Mouse (Mus musculus) embryonic facial prominence, embryonic 14.5 days (tissue): ENCODE measurements around the gene Cdkn2aipnl. TPM values are rescaled to one million over a fixed set of nuclear protein-coding genes. Genes with fewer than 3 reads are reported as not detected.

Experiments used
- ATAC-seq: fragments of 200-750 bp; cut with Nextera tagmentation; 2 replicates; pipeline ENCODE4 v1.8.0; 2017; ENCODE audit warnings: low read depth, moderate number of reproducible peaks, moderate TSS enrichment
- DNase-seq: peaks from one replicate; pipeline ENCODE4 v3.0.0-alpha.2; 2015; ENCODE audit warnings: low spot score
- H3K27ac ChIP-seq: fragments of 300-500 bp; sonication (generic); replicated peaks from 2 replicates; pipeline ENCODE4 v1.5.1; 2014; ENCODE audit warnings: low read depth, mild to moderate bottlenecking, low read length, moderate library complexity
- H3K27me3 ChIP-seq: fragments of 300-500 bp; sonication (generic); replicated peaks from 2 replicates; pipeline ENCODE4 v1.6.1; 2014; ENCODE audit warnings: low read length; ENCODE audit not compliant: control insufficient read depth, insufficient read depth
- H3K36me3 ChIP-seq: fragments of 300-500 bp; sonication (generic); 2 replicates; pipeline ENCODE4 v1.6.1; 2014; ENCODE audit warnings: low read length, mixed read lengths; ENCODE audit not compliant: control insufficient read depth, insufficient read depth
- H3K4me1 ChIP-seq: fragments of 300-500 bp; sonication (generic); 2 replicates; pipeline ENCODE4 v1.6.1; 2014; ENCODE audit warnings: antibody characterized with exemption, low read length; ENCODE audit not compliant: control insufficient read depth, insufficient read depth
- H3K4me2 ChIP-seq: fragments of 300-500 bp; sonication (generic); 2 replicates; pipeline ENCODE4 v1.6.1; 2014; ENCODE audit warnings: low read depth, mild to moderate bottlenecking, low read length, moderate library complexity, mixed read lengths
- H3K4me3 ChIP-seq: fragments of 300-500 bp; sonication (generic); 2 replicates; pipeline ENCODE4 v1.5.1; 2014; ENCODE audit warnings: low read depth, mild to moderate bottlenecking, low read length
- H3K9ac ChIP-seq: fragments of 300-500 bp; sonication (generic); 2 replicates; pipeline ENCODE4 v1.6.1; 2014; ENCODE audit warnings: low read depth, mild to moderate bottlenecking, low read length, moderate library complexity, mixed read lengths
- H3K9me3 ChIP-seq: fragments of 300-500 bp; sonication (generic); 2 replicates; pipeline ENCODE4 v1.6.1; 2016; ENCODE audit warnings: low read length; ENCODE audit not compliant: control insufficient read depth
- WGBS: fragments of 180-500 bp; shearing (Covaris S2); extraction: QIAGEN DNeasy Blood & Tissue Kit; methylation state at CpG from one replicate; pipeline ENCODE4 v1.1.7; 2014; 5-methylcytosine and 5-hydroxymethylcytosine counted together
- polyA plus RNA-seq: library from polyadenylated mRNA; unstranded; fragments of >200 nt; fragmentation: Nextera tagmentation; extraction: Ambion mirVana; gene quantifications from 2 replicates; pipeline ENCODE4 v1.2.1, GENCODE M21; 2014

Gene Cdkn2aipnl
- polyA plus RNA-seq, 1 experiment from 2014 or later: 80.1 TPM

GRCm38 (mm10) chr11:51931138-51931537 is 36.3 kb upstream of the Cdkn2aipnl start:
- Histone ChIP-seq H3K4me3 (no peak overlapping the region), H3K36me3 (no peaks in the 10 kb centered on the region), H3K9ac (no peak overlapping the region), H3K9me3 (no peaks in the 10 kb centered on the region), H3K27ac (no peak overlapping the region), H3K4me1 (no peaks in the 10 kb centered on the region), H3K27me3 (no peaks in the 10 kb centered on the region), H3K4me2 (no peak overlapping the region)
- DNase-seq (peak; percentile 25), ATAC-seq (no peak)
- 95% methylated on average over 1 of the region's 1 CpGs for WGBS

GRCm38 (mm10) chr11:51931790-51932189 is 35.7 kb upstream of the Cdkn2aipnl start:
- Histone ChIP-seq H3K4me1 (no peaks in the 10 kb centered on the region), H3K27me3 (no peaks in the 10 kb centered on the region), H3K9me3 (no peaks in the 10 kb centered on the region), H3K36me3 (no peaks in the 10 kb centered on the region), H3K4me2 (no peak overlapping the region), H3K9ac (no peak overlapping the region), H3K27ac (no peak overlapping the region), H3K4me3 (no peak overlapping the region)
- no peak for ATAC-seq
- WGBS: 84% methylated on average over 9 of the region's 9 CpGs
- DNase-seq: no peak

DNA sequence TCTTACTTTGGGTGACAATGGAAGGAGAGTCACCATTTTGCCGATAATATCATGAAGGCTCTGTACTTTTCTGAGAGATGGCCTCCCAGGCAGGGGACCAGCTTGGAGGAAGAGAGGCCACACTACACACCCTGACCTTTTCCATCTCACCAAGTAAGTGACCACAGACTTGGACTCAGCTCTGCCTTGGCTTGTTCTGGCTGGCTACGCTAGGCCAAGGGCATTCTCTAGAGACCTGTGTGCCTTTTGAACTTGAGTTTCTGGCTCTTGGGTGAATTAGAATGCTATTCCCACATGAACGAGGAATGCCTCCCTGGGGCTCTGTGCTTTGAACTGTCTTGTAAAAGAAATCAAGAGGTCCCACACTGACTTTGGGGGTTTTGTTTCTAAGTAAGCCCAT is 33.2 kb upstream of the Cdkn2aipnl start:
- Histone ChIP-seq H3K9ac (no peak overlapping the region), H3K9me3 (no peaks in the 10 kb centered on the region), H3K4me2 (no peak overlapping the region), H3K27me3 (no peaks in the 10 kb centered on the region), H3K4me1 (no peaks in the 10 kb centered on the region), H3K36me3 (no peaks in the 10 kb centered on the region), H3K4me3 (no peak overlapping the region), H3K27ac (no peak overlapping the region)
- DNase-seq (no peak), ATAC-seq (no peak)
- 84% methylated on average over 3 of the region's 3 CpGs for WGBS

DNA sequence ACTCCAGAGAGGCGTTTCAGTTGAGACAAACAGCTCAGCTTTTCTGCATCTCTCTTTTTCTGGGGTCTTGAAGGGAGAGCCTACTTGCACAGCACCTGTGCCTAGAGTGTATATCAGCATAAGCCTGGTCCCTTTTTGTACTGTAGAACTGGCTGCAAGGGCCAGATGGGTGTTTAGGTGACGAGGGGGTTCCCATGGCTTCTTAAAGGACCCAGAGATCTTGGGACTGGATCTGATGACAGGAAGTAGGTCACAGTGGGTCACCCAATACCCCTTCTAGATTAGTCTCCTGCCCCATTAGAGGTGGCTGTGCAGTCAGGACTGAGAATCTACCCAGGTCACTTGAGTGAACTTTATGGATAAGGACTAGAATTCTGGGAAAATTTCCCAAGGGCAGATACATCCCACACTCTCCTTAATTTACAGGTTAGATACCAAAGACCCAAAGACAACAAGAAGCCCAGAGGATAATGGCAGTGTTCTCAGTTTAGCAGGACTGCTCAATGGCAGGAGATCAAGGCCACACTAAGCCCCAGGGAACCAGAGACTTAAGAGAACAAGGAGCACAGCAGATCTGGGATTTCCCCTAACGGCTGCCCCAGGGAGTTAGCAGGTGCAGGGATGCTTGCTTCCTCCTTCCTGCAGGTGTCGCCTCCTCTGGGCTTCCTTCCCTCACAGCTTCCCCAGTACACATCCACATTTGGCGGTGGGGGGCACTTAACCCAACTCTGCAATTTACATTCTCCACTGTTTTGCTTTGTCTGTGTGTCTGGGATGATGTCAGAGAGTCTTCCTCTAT is 31.6 kb upstream of the Cdkn2aipnl start:
- no peak for ATAC-seq
- Histone ChIP-seq H3K27me3 (no peaks in the 10 kb centered on the region), H3K27ac (no peak overlapping the region), H3K4me1 (no peaks in the 10 kb centered on the region), H3K4me2 (no peak overlapping the region), H3K36me3 (no peaks in the 10 kb centered on the region), H3K4me3 (no peak overlapping the region), H3K9ac (no peak overlapping the region), H3K9me3 (no peaks in the 10 kb centered on the region)
- DNase-seq: peak; percentile 40
- 51% methylated on average over 5 of the region's 5 CpGs for WGBS

DNA sequence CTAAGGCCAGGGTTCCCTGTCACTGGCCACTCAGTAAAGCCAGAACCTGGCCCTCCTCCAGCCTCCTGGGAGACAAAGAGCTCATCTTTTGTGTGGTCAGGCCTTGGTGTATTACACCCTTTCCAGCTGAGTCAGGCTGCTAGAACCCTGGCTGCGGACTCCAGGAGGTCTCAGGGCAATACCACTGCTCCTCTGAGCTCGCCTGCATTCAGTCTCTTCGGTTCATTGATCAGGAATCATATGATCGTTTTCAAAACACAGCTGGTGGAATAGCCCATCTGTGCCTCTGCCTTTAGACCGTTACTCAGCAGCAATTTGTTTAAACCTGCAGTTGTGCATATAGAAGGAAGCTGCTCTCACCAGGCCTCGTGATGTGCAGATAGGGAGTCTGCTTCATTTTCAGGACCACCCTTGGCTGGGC is 30.1 kb upstream of the Cdkn2aipnl start:
- DNase-seq (no peak), ATAC-seq (no peak)
- H3K9me3 ChIP-seq: no peaks in the 10 kb centered on the region
- no peak overlapping the region for H3K4me3 ChIP-seq
- H3K36me3 ChIP-seq: no peaks in the 10 kb centered on the region
- no peak overlapping the region for H3K27ac ChIP-seq
- WGBS: 66% methylated on average over 6 of the region's 6 CpGs
- H3K4me1 ChIP-seq: no peaks in the 10 kb centered on the region
- no peak overlapping the region for H3K4me2 ChIP-seq
- H3K27me3 ChIP-seq: no peaks in the 10 kb centered on the region
- no peak overlapping the region for H3K9ac ChIP-seq

DNA sequence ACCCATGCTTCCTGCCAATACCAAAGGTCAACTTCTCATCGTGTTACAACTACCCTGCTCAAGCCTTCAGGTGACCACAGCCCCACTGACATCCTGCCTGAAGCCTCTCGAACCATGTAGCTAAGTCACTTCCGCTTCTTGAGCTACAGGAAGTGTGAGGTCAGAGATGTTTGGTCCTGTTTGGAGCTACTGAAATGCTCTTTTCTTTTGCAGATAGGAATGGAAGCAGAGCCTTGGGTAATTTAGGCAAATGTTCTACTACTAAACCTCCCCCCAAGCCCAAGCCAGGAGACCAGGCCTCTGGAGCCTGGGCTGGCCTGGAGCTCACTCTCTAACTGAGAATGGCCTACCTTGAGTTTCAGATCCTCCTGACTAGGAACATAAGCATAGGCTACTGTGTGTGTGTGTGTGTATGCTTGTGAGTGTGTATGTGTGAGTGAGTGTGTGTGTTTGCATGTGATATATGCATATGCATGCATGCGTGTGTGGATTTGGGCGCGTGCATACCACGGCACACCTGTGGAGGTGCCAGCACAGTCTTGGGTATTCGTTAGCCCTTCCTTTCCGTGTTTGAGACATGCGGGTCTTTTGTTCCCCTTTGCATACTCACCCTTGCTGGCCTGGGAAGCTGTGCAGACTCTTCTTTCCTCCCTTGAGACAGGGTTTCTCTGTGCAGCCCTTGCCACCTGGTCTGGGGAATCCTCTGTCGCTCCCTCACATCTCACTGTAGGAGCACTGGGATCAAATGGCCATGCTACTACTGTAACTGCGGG is 28.5 kb upstream of the Cdkn2aipnl start:
- H3K9ac ChIP-seq: no peak overlapping the region
- ATAC-seq: no peak
- H3K27me3 ChIP-seq: no peaks in the 10 kb centered on the region
- 79% methylated on average over 11 of the region's 12 CpGs for WGBS
- no peak overlapping the region for H3K27ac ChIP-seq
- H3K4me2 ChIP-seq: no peak overlapping the region
- no peaks in the 10 kb centered on the region for H3K36me3 ChIP-seq
- no peak for DNase-seq
- no peak overlapping the region for H3K4me3 ChIP-seq
- H3K4me1 ChIP-seq: peaks cover 8% of the 10 kb centered on the region
- H3K9me3 ChIP-seq: no peaks in the 10 kb centered on the region

DNA sequence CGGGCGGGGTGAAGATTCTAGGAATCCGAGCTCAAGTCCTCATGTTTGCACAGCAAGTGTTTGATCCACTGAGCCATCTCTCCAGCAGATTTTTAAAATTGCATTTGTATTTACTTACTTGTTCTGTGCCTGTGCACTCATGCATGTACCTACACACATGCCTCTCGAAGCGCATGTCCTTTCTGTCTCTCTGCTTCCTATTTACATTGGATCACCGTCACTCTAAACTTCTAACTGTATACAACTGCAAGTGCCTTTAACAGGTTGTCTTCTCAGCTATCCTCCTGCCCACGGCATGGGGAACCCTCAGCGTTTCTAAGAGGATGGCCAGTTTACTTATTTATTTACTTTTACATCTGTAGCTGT is 27.9 kb upstream of the Cdkn2aipnl start:
- H3K9me3 ChIP-seq: no peaks in the 10 kb centered on the region

GRCm38 (mm10) chr11:51940511-51940955 is 26.9 kb upstream of the Cdkn2aipnl start:
- Histone ChIP-seq H3K9me3 (no peaks in the 10 kb centered on the region), H3K4me2 (no peak overlapping the region), H3K4me3 (no peak overlapping the region), H3K9ac (no peak overlapping the region), H3K4me1 (peaks cover 8% of the 10 kb centered on the region), H3K36me3 (no peaks in the 10 kb centered on the region), H3K27me3 (no peaks in the 10 kb centered on the region), H3K27ac (no peak overlapping the region)
- DNase-seq (peak; percentile 46), ATAC-seq (no peak)
- WGBS: 47% methylated on average over 13 of the region's 13 CpGs

More for the DNA sequence above, 27.9 kb upstream of the Cdkn2aipnl start:
- Histone ChIP-seq H3K27me3 (no peaks in the 10 kb centered on the region), H3K9ac (no peak overlapping the region), H3K4me1 (peaks cover 8% of the 10 kb centered on the region), H3K4me3 (no peak overlapping the region), H3K36me3 (no peaks in the 10 kb centered on the region), H3K27ac (no peak overlapping the region), H3K4me2 (no peak overlapping the region)
- WGBS: 72% methylated on average over 8 of the region's 8 CpGs
- no peak for ATAC-seq
- DNase-seq: no peak
